Mouse (Mus musculus): Measurements from ENCODE around the gene 1700018B08Rik. TPM values are rescaled to one million over a fixed set of nuclear protein-coding genes. Genes with fewer than 3 reads are reported as not detected.

The 1700018B08Rik gene
- total and polyA plus RNA-seq, 2 experiments, result not detected

DNA sequence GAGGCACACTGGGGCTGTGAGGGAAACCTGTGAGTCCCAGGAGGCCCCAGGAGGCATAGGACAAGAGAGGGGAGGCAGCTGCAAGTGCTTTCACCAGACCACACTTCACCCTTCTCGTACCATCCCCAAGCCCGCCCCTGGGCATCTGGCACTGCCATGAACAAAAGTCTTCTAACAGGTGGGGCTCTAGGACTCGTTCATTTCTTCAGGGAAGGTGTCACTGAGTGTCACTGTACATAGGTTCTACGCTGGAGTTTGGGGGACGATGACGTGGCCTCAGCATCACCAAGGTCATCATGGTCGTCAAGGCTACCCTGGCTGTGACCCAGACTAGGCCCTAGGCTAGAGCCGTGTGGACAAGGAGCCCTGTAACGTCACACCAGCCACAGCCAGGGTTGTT is 16.4 kb downstream of the 1700018B08Rik start:
- no peak for DNase-seq (ENCODE audit: extremely low read depth, low read depth, low spot score)
- 76% methylated on average over 9 of the region's 9 CpGs for WGBS
- Histone ChIP-seq H3K79me2 (ENCODE audit: control insufficient read depth, insufficient read depth, low read length) (no peaks in the 10 kb centered on the region), H3K36me3 (ENCODE audit: control insufficient read depth, insufficient read depth, low read length) (no peaks in the 10 kb centered on the region), H3K4me1 (ENCODE audit: control insufficient read depth, insufficient read depth, low read length) (no peaks in the 10 kb centered on the region), H3K9ac (ENCODE audit: low read depth, low read length) (no peak overlapping the region), H3K27me3 (ENCODE audit: control insufficient read depth, insufficient read depth, low read length) (0 out of 2 replicates have a peak, but pooled peaks cover 3% of the 10 kb centered on the region), H3K27ac (replicated peaks; ENCODE audit: insufficient read depth, low read depth, low read length) (no peak overlapping the region), H3K4me3 (ENCODE audit: insufficient read depth, low read depth, low read length) (no peak overlapping the region)
- TF ChIP-seq POLR2A (IDR thresholded peaks at IDR 0.05; ENCODE audit: extremely low read depth, insufficient read depth, low read length) (no peak), CTCF (IDR thresholded peaks at IDR 0.05; ENCODE audit: low read depth, low read length) (no peak)

DNA sequence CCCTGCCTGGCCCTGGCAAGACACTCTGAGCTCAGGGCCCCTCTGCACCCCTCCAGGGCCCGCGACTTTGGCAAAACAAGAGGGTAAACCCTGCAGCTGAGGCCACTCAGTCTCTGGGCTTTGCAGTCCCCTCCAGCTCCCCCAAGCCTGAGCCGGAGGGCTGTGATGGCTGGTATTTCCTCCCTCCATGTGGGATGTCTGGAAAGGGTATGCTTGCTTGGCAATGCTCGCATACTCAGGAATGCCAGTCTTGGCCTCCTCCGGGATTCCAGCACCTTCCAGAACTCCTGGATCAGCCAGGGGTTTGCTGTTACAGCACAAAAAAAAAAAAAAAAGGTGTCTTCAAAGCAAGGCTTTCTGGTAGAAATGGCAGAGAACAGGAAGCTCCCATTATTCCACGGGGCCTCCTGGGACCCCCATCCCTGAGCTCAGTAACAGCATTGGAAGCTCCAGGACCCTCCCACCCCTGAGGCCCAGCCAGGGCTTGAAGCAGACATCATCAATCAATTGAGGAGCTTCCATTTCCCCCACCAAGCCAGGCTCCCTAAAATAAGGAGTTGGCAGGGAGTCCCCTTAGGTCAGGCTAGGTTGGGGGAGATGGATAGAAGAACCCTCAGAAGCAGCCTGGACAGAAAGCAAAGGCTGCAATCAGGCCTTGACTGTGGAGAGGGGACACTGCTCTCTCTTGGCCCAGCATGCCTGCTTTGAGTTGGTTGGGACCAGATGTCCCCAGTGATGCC is 17.1 kb downstream of the 1700018B08Rik start:
- H3K27ac ChIP-seq (replicated peaks; ENCODE audit: insufficient read depth, low read depth, low read length), result no peak overlapping the region
- H3K9ac ChIP-seq (ENCODE audit: low read depth, low read length), result no peak overlapping the region
- 0 out of 2 replicates have a peak, but pooled peaks cover 3% of the 10 kb centered on the region for H3K27me3 ChIP-seq (ENCODE audit: control insufficient read depth, insufficient read depth, low read length)
- no peak for DNase-seq (ENCODE audit: extremely low read depth, low read depth, low spot score)
- no peak overlapping the region for H3K4me3 ChIP-seq (ENCODE audit: insufficient read depth, low read depth, low read length)
- no peaks in the 10 kb centered on the region for H3K4me1 ChIP-seq (ENCODE audit: control insufficient read depth, insufficient read depth, low read length)
- TF ChIP-seq POLR2A (IDR thresholded peaks at IDR 0.05; ENCODE audit: extremely low read depth, insufficient read depth, low read length), result no peak
- no peak for TF ChIP-seq CTCF (IDR thresholded peaks at IDR 0.05; ENCODE audit: low read depth, low read length)
- H3K36me3 ChIP-seq (ENCODE audit: control insufficient read depth, insufficient read depth, low read length), result no peaks in the 10 kb centered on the region
- WGBS, result 74% methylated on average over 6 of the region's 6 CpGs
- H3K79me2 ChIP-seq (ENCODE audit: control insufficient read depth, insufficient read depth, low read length), result no peaks in the 10 kb centered on the region

DNA sequence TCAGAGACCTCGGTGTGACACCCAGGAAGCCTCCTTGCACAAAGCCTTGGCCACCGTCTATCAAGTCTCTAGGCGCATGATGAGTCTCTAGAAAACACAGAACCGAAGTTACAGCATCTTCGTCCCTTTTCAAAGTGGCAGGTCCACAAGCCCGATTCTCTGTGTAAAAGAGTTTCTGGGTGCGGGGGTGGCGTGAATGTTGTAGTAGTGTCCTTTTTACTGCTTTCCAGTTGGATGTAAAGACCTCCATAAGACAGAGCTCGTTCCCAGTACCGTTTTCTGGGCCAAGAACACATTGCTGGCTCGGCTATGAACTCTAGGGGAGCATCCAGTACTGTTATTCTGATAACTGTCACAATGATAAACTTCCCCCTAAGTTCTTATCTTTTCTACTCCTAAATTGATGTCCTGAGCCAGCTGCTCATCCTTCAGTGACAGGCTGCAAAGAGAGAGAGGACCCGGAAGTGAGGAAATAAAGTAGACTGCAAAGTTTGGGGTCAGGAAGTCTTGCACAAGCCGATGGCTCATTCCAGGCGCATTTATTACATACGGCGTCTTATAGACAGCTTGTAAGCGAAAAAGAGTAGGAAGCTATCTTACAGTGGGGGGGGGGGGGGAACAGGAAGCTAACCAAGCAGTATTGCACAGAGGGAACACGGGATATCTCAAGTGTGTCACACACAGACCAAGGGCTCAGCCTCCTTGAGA is 18.9 kb downstream of the 1700018B08Rik start:
- Histone ChIP-seq H3K27ac (replicated peaks; ENCODE audit: insufficient read depth, low read depth, low read length) (no peak overlapping the region), H3K4me3 (ENCODE audit: insufficient read depth, low read depth, low read length) (no peak overlapping the region), H3K4me1 (ENCODE audit: control insufficient read depth, insufficient read depth, low read length) (no peaks in the 10 kb centered on the region), H3K36me3 (ENCODE audit: control insufficient read depth, insufficient read depth, low read length) (no peaks in the 10 kb centered on the region), H3K27me3 (ENCODE audit: control insufficient read depth, insufficient read depth, low read length) (0 out of 2 replicates have a peak, but pooled peaks cover 3% of the 10 kb centered on the region), H3K9ac (ENCODE audit: low read depth, low read length) (no peak overlapping the region), H3K79me2 (ENCODE audit: control insufficient read depth, insufficient read depth, low read length) (no peaks in the 10 kb centered on the region)
- TF ChIP-seq POLR2A (IDR thresholded peaks at IDR 0.05; ENCODE audit: extremely low read depth, insufficient read depth, low read length), result no peak
- no peak for TF ChIP-seq CTCF (IDR thresholded peaks at IDR 0.05; ENCODE audit: low read depth, low read length)
- WGBS, result 62% methylated on average over 18 of the region's 18 CpGs
- DNase-seq (ENCODE audit: extremely low read depth, low read depth, low spot score), result no peak

DNA sequence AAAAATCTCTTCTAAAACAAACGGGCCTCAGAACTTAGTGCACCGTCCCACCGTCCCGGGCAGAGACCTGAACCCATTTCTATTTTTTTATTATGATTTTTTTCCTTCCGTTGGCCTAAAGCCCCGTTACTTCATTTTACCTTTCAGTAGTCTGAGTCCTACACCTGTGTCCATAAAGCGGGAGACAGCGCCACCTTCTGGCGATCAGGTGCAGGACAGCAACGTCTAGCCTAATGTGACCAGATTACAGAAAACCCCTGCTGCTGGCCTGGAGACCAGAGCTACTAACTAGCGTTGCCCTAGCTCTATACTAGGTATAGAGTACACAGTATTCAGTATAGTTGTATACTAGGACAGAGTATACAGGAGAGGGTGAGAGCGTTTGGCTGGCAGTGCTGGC is 30.7 kb downstream of the 1700018B08Rik start:
- peak; percentile 30 for DNase-seq (ENCODE audit: extremely low read depth, low read depth, low spot score)
- H3K4me1 ChIP-seq (ENCODE audit: control insufficient read depth, insufficient read depth, low read length), result no peaks in the 10 kb centered on the region

DNA sequence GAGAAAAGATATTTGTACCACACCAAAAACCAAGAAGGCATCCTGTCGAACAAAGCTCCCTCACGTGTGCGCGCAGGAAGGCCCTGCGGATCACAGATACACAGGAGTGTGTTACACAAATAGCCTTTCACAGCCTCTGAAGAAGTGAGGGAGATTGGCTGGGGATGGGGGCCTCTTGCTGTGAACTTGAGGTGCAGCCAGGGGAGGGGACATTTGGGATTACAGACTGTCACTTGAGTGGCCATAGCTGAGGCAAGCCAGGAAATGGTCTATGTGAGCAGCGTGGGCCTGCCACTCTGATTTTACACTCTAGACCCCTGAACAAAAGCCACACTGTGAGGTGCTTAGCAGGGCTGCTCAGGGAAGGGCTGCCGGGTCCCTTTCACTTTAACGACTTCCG is 32.4 kb downstream of the 1700018B08Rik start:
- H3K27ac ChIP-seq (replicated peaks; ENCODE audit: insufficient read depth, low read depth, low read length), result no peak overlapping the region
- H3K4me1 ChIP-seq (ENCODE audit: control insufficient read depth, insufficient read depth, low read length), result no peaks in the 10 kb centered on the region
- H3K36me3 ChIP-seq (ENCODE audit: control insufficient read depth, insufficient read depth, low read length), result no peaks in the 10 kb centered on the region
- no peak overlapping the region for H3K9ac ChIP-seq (ENCODE audit: low read depth, low read length)
- WGBS, result 63% methylated on average over 9 of the region's 9 CpGs
- no peaks in the 10 kb centered on the region for H3K79me2 ChIP-seq (ENCODE audit: control insufficient read depth, insufficient read depth, low read length)
- 0 out of 2 replicates have a peak, but pooled peaks cover 2% of the 10 kb centered on the region for H3K27me3 ChIP-seq (ENCODE audit: control insufficient read depth, insufficient read depth, low read length)
- no peak overlapping the region for H3K4me3 ChIP-seq (ENCODE audit: insufficient read depth, low read depth, low read length)
- TF ChIP-seq CTCF (IDR thresholded peaks at IDR 0.05; ENCODE audit: low read depth, low read length) (no peak), POLR2A (IDR thresholded peaks at IDR 0.05; ENCODE audit: extremely low read depth, insufficient read depth, low read length) (no peak)
- DNase-seq (ENCODE audit: extremely low read depth, low read depth, low spot score), result no peak

More for the DNA sequence above, 30.7 kb downstream of the 1700018B08Rik start:
- WGBS, result 7% methylated on average over 12 of the region's 12 CpGs
- Histone ChIP-seq H3K9ac (ENCODE audit: low read depth, low read length) (no peak overlapping the region), H3K27me3 (ENCODE audit: control insufficient read depth, insufficient read depth, low read length) (0 out of 2 replicates have a peak, but pooled peaks cover 2% of the 10 kb centered on the region), H3K79me2 (ENCODE audit: control insufficient read depth, insufficient read depth, low read length) (no peaks in the 10 kb centered on the region), H3K4me3 (ENCODE audit: insufficient read depth, low read depth, low read length) (no peak overlapping the region), H3K36me3 (ENCODE audit: control insufficient read depth, insufficient read depth, low read length) (no peaks in the 10 kb centered on the region), H3K27ac (replicated peaks; ENCODE audit: insufficient read depth, low read depth, low read length) (no peak overlapping the region)
- peak; percentile 95 for TF ChIP-seq CTCF (IDR thresholded peaks at IDR 0.05; ENCODE audit: low read depth, low read length)
- TF ChIP-seq POLR2A (IDR thresholded peaks at IDR 0.05; ENCODE audit: extremely low read depth, insufficient read depth, low read length), result no peak

Measured in liver, adult 2 months (tissue).